Mouse (Mus musculus) cerebellum, adult 18-20 months (tissue): ENCODE results near the gene Lrrc74b.
"Not testable (repeated sequence)": the region's sequence is repeated elsewhere in the genome, so short reads cannot be mapped to it uniquely, and the experiment has no call there.

ENCODE experiments used
- DNase-seq, 2 experiments: peaks; one replicate each; pipeline ENCODE4 v3.0.0; 2021

Lrrc74b gene

GRCm38 (mm10) chr16:17561128-17561750 lies at the start of gene Lrrc74b:
Gene Lrrc74b (minus strand): TSS chr16:17561247.
- DNase-seq, result no peak

GRCm38 (mm10) chr16:17605684-17606083 lies 44.6 kb upstream of the Lrrc74b start:
- DNase-seq, result no peak

GRCm38 (mm10) chr16:17604941-17605340 lies 43.9 kb upstream of the Lrrc74b start:
- DNase-seq, result no peak

- DNase-seq, result no peak
Observed at GRCm38 (mm10) chr16:17600944-17601562, 40.0 kb upstream of the Lrrc74b start.

- no peak for DNase-seq
Observed at GRCm38 (mm10) chr16:17590731-17591130, 29.7 kb upstream of the Lrrc74b start.

- no peak for DNase-seq
Observed at GRCm38 (mm10) chr16:17584555-17584954, 23.5 kb upstream of the Lrrc74b start.

GRCm38 (mm10) chr16:17583064-17583463 lies 22.0 kb upstream of the Lrrc74b start, which contains the start of gene Slc7a4:
Gene Slc7a4 (minus strand): TSS chr16:17583214.
- no peak for DNase-seq

- DNase-seq, result no peak
Observed at GRCm38 (mm10) chr16:17576825-17577215, 15.8 kb upstream of the Lrrc74b start.

- DNase-seq, result peak; percentile 77 to 83
Observed at GRCm38 (mm10) chr16:17575870-17576824, 15.1 kb upstream of the Lrrc74b start.

- no peak for DNase-seq
Observed at GRCm38 (mm10) chr16:17566186-17566585, 5.1 kb upstream of the Lrrc74b start.

GRCm38 (mm10) chr16:17564771-17565170 lies 3.7 kb upstream of the Lrrc74b start:
- DNase-seq, result no peak

- DNase-seq, result no peak
Observed at GRCm38 (mm10) chr16:17564221-17564620, 3.2 kb upstream of the Lrrc74b start.

- no peak for DNase-seq
Observed at GRCm38 (mm10) chr16:17563580-17563979, 2.5 kb upstream of the Lrrc74b start.

- no peak for DNase-seq
Observed at GRCm38 (mm10) chr16:17561751-17562208, 733 bp upstream of the Lrrc74b start, which contains the start of gene P2rx6. Gene P2rx6 (plus strand): TSS chr16:17561885.

- no peak for DNase-seq
Observed at GRCm38 (mm10) chr16:17559396-17560027, 1.5 kb downstream of the Lrrc74b start.

GRCm38 (mm10) chr16:17558811-17559210 lies 2.2 kb downstream of the Lrrc74b start:
- DNase-seq, result no peak

- DNase-seq, result peak; percentile 71 to 88
Observed at GRCm38 (mm10) chr16:17557947-17558480, 3.0 kb downstream of the Lrrc74b start.

GRCm38 (mm10) chr16:17556907-17557306 lies 4.1 kb downstream of the Lrrc74b start:
- DNase-seq, result no peak

GRCm38 (mm10) chr16:17556180-17556579 lies 4.9 kb downstream of the Lrrc74b start:
- DNase-seq, result no peak

- DNase-seq, result not testable (repeated sequence)
Observed at GRCm38 (mm10) chr16:17554702-17555101, 6.3 kb downstream of the Lrrc74b start.

- no peak for DNase-seq
Observed at GRCm38 (mm10) chr16:17553910-17554685, 6.9 kb downstream of the Lrrc74b start.

GRCm38 (mm10) chr16:17552837-17553236 lies 8.2 kb downstream of the Lrrc74b start:
- DNase-seq, result no peak
